Mouse (Mus musculus) MN1 (cell line): ENCODE measurements around the gene Gm815.

ENCODE experiments used
- DNase-seq: peaks from one replicate; pipeline ENCODE4 v3.0.0-alpha.2; 2016; ENCODE audit warnings: low spot score

The Gm815 gene

GRCm38 (mm10) chr19:26877180-26877775 lies 8.4 kb upstream of the Gm815 start:
- DNase-seq, result no peak

GRCm38 (mm10) chr19:26879856-26880255 lies 5.8 kb upstream of the Gm815 start:
- no peak for DNase-seq

- no peak for DNase-seq
These were observed 3.7 kb upstream of the Gm815 start for GRCm38 (mm10) chr19:26881866-26882427.

GRCm38 (mm10) chr19:26888171-26888570 lies 2.5 kb downstream of the Gm815 start:
- DNase-seq, result no peak

- no peak for DNase-seq
These were observed 5.8 kb downstream of the Gm815 start for GRCm38 (mm10) chr19:26891306-26891964.

GRCm38 (mm10) chr19:26892861-26893260 lies 7.2 kb downstream of the Gm815 start:
- no peak for DNase-seq

GRCm38 (mm10) chr19:26902162-26902561 lies 16.5 kb downstream of the Gm815 start:
- no peak for DNase-seq

- DNase-seq, result no peak
These were observed 28.6 kb downstream of the Gm815 start for GRCm38 (mm10) chr19:26914245-26914644.

GRCm38 (mm10) chr19:26920816-26921215 lies 35.1 kb downstream of the Gm815 start:
- no peak for DNase-seq

- no peak for DNase-seq
These were observed 44.9 kb downstream of the Gm815 start for GRCm38 (mm10) chr19:26930295-26931283.

GRCm38 (mm10) chr19:26934186-26934585 lies 48.5 kb downstream of the Gm815 start:
- no peak for DNase-seq
